Mouse (Mus musculus) olfactory bulb, adult 2 months (tissue): ENCODE data around the gene Snx33.

Experiments
- CTCF ChIP-seq: fragments of 200-500 bp; IDR thresholded peaks from 2 replicates; pipeline ENCODE4 v1.5.1; 2012; ENCODE audit warnings: low read depth, mild to moderate bottlenecking, low read length, moderate library complexity; ENCODE audit not compliant: insufficient read depth
- POLR2A ChIP-seq: fragments of 200-500 bp; IDR thresholded peaks from 2 replicates; pipeline ENCODE4 v1.6.1; 2012; ENCODE audit warnings: mild to moderate bottlenecking, low read depth, low read length, moderate library complexity; ENCODE audit not compliant: insufficient read depth

DNA sequence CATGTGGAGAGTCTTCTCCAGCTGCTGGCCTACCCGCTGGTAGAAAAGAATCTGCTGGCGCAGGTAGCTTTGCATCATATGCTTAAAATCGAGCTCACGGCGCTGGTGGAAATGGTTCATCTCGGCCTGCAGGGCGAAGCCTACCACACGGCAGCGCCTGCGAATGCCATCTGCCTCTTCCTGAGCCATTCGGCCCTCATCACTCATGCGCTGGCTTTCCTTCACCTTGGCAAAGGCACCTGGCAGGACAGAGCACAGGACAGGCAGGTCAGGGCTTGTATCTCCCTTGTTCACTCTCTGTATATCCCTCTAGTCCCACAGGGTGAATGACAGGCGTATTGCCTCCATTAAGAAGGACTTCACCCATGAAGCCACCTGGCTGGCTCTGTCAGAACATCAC, 9.7 kb downstream of the Snx33 start:
- no peak for TF ChIP-seq CTCF
- TF ChIP-seq POLR2A: no peak
